Mouse (Mus musculus) G1E (cell line): ENCODE measurements around the gene Htra3.

Experiments
- CTCF ChIP-seq: IDR thresholded peaks from 2 replicates; pipeline ENCODE4 v1.5.1; 2012; ENCODE audit warnings: low read depth, low read length, inconsistent platforms, mixed read lengths
- GATA1 ChIP-seq: IDR thresholded peaks from 2 replicates; pipeline ENCODE4 v1.6.1; 2012; ENCODE audit warnings: borderline replicate concordance, low read length, inconsistent platforms, mixed read lengths
- POLR2AphosphoS5 ChIP-seq: IDR thresholded peaks from 2 replicates; pipeline ENCODE4 v1.6.1; 2012; ENCODE audit warnings: low read depth, low read length, inconsistent platforms; ENCODE audit not compliant: insufficient replicate concordance
- TAL1 ChIP-seq: conservative IDR thresholded peaks from 2 replicates; pipeline ENCODE4 v1.6.1; 2012; ENCODE audit warnings: low read depth, low read length, inconsistent platforms, mixed read lengths

- TF ChIP-seq CTCF, result no peak
- TF ChIP-seq TAL1, result no peak
- no peak for TF ChIP-seq GATA1
- no peak for TF ChIP-seq POLR2AphosphoS5
These were observed 43.1 kb upstream of the Htra3 start for GRCm38 (mm10) chr5:35722654-35723053.
